Mouse (Mus musculus): ENCODE results near the gene Pxylp1. TPM values are rescaled to one million over a fixed set of nuclear protein-coding genes. Genes with fewer than 3 reads are reported as not detected.

Gene Pxylp1
- total and polyA plus RNA-seq, 2 experiments from 2014 or later = 22.6 to 35.1 TPM

GRCm38 (mm10) chr9:96800131-96800825 lies 92.2 kb downstream of the Pxylp1 start:
- Histone ChIP-seq H3K27ac (ENCODE audit: low read depth, low read length) (no peak overlapping the region), H3K4me3 (ENCODE audit: low read depth, low read length) (no peak overlapping the region), H3K27me3 (ENCODE audit: insufficient read depth, low read length) (no peaks in the 10 kb centered on the region), H3K9ac (no peak overlapping the region), H3K9me3 (ENCODE audit: low read length) (no peaks in the 10 kb centered on the region), H3K4me1 (ENCODE audit: insufficient read depth) (0 out of 2 replicates have a peak, but pooled peaks cover 3% of the 10 kb centered on the region), H3K4me2 (ENCODE audit: low read depth) (no peak overlapping the region), H3K36me3 (ENCODE audit: insufficient read depth) (no peaks in the 10 kb centered on the region)
- WGBS = 27% methylated on average over 5 of the region's 5 CpGs
- peak; percentile 67 for TF ChIP-seq CTCF (IDR thresholded peaks at IDR 0.05; ENCODE audit: low read depth)
- DNase-seq (peak; percentile 66), ATAC-seq (peak; percentile 32; the same call in 1 of the 2 replicates)

DNA sequence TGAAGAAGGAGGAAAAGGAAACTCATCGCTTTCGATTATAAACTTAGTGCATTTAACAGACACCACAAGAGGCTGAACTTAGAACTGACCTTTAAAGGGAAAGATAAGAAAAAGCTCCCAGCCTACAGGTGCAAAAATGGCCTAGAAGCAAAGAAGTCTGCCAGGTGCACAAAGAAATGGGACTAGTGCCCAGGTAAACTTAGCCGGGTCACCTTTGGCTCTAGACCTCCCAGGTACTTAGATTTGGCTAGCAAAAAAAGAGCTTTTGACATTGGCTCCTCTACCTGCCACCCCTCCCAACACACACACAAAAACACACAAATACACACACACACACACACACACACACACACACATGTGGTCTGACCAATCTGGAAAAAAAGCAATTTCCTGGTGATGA lies 95.2 kb downstream of the Pxylp1 start:
- Histone ChIP-seq H3K27me3 (ENCODE audit: insufficient read depth, low read length) (no peaks in the 10 kb centered on the region), H3K9ac (no peak overlapping the region), H3K27ac (ENCODE audit: low read depth, low read length) (no peak overlapping the region), H3K4me3 (ENCODE audit: low read depth, low read length) (no peak overlapping the region), H3K9me3 (ENCODE audit: low read length) (no peaks in the 10 kb centered on the region), H3K36me3 (ENCODE audit: insufficient read depth) (no peaks in the 10 kb centered on the region), H3K4me2 (ENCODE audit: low read depth) (no peak overlapping the region), H3K4me1 (ENCODE audit: insufficient read depth) (0 out of 2 replicates have a peak, but pooled peaks cover 5% of the 10 kb centered on the region)
- no peak for DNase-seq
- no peak for ATAC-seq
- TF ChIP-seq CTCF (IDR thresholded peaks at IDR 0.05; ENCODE audit: low read depth) = no peak
- WGBS = 93% methylated on average over 3 of the region's 3 CpGs

DNA sequence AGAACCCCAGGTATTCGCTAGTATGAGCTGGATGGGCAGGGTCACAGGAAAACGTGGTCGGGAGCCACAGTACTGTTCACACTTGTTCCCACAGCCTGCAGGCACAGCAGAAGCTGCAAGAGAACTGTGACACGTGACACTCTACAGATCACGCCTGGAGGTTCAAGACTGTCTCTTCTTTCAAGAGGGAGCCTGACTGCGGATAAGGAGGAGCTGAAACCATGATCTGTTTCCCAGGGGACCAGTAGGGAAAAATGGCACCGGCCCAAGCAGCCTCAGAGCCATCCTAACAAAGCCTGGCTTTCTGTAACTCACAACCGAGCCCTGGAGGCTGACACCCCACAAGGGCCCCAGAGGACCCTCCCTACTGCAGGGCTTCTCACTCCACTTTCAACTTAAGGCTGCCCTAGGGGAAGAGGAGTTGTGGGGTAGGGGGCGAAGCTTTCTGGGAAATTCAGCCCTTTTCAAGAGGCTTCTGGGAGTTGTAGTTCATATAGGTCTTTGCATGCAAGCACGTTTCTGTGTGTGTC lies 97.0 kb downstream of the Pxylp1 start:
- Histone ChIP-seq H3K27ac (ENCODE audit: low read depth, low read length) (peak overlapping the region; percentile 81), H3K9ac (peak overlapping the region; percentile 45), H3K4me3 (ENCODE audit: low read depth, low read length) (peak overlapping the region; percentile 39), H3K4me2 (ENCODE audit: low read depth) (peak overlapping the region; percentile 58), H3K9me3 (ENCODE audit: low read length) (no peaks in the 10 kb centered on the region), H3K36me3 (ENCODE audit: insufficient read depth) (no peaks in the 10 kb centered on the region), H3K27me3 (ENCODE audit: insufficient read depth, low read length) (no peaks in the 10 kb centered on the region), H3K4me1 (ENCODE audit: insufficient read depth) (0 out of 2 replicates have a peak, but pooled peaks cover 5% of the 10 kb centered on the region)
- peak; percentile 78 for DNase-seq
- peak; percentile 92 for ATAC-seq
- TF ChIP-seq CTCF (IDR thresholded peaks at IDR 0.05; ENCODE audit: low read depth) = peak; percentile 15; the same call in 1 of the 2 replicates
- 8% methylated on average over 10 of the region's 10 CpGs for WGBS

DNA sequence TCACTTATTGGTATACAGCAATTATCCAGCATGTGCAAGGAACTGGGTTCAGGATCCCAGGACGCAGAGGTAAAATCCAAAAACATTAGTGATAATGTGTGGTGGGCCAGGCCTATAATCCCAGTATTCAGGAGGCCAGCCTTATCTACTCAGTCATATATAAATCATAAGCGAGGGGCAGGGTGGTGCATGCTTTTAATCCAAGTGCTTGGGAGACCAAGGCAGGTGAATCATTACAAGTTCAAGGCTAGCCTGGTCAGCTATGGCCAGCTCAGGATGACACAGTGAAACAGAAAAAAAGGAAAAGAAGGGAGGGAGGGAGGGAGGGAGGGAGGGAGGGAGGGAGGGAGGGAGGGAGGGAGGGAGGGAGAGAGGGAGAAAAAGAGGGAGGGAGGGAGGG lies 97.9 kb downstream of the Pxylp1 start:
- WGBS = 98% methylated on average over 2 of the region's 2 CpGs
- ATAC-seq (no peak), DNase-seq (no peak)
- Histone ChIP-seq H3K9ac (no peak overlapping the region), H3K9me3 (ENCODE audit: low read length) (no peaks in the 10 kb centered on the region), H3K27ac (ENCODE audit: low read depth, low read length) (no peak overlapping the region), H3K4me2 (ENCODE audit: low read depth) (no peak overlapping the region), H3K27me3 (ENCODE audit: insufficient read depth, low read length) (no peaks in the 10 kb centered on the region), H3K4me1 (ENCODE audit: insufficient read depth) (0 out of 2 replicates have a peak, but pooled peaks cover 5% of the 10 kb centered on the region), H3K36me3 (ENCODE audit: insufficient read depth) (no peaks in the 10 kb centered on the region), H3K4me3 (ENCODE audit: low read depth, low read length) (no peak overlapping the region)
- TF ChIP-seq CTCF (IDR thresholded peaks at IDR 0.05; ENCODE audit: low read depth) = no peak

DNA sequence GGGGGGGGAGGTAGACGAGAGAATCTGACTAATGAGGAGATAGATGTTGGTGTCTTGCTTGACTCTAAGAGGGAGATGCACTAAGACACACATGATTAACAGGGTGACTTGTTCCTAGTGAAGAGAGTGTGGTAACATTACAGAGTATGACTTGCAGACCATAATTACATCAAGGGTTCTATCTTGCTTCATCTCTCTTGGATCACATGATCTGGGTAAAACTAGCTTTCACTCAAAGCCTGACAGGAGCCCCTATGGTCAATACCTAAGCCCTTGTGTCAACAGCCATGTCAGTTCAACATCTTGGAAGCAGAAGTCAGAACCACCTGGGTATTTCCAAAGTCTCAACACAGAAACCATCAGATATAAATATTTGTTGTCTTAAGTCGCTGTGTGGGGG lies 99.9 kb downstream of the Pxylp1 start:
- DNase-seq (no peak), ATAC-seq (no peak)
- no peak for TF ChIP-seq CTCF (IDR thresholded peaks at IDR 0.05; ENCODE audit: low read depth)
- H3K27me3 ChIP-seq (ENCODE audit: insufficient read depth, low read length) = no peaks in the 10 kb centered on the region
- 0 out of 2 replicates have a peak, but pooled peaks cover 5% of the 10 kb centered on the region for H3K4me1 ChIP-seq (ENCODE audit: insufficient read depth)
- H3K4me2 ChIP-seq (ENCODE audit: low read depth) = no peak overlapping the region
- 95% methylated on average over 2 of the region's 2 CpGs for WGBS
- H3K9ac ChIP-seq = no peak overlapping the region
- H3K9me3 ChIP-seq (ENCODE audit: low read length) = no peaks in the 10 kb centered on the region
- no peaks in the 10 kb centered on the region for H3K36me3 ChIP-seq (ENCODE audit: insufficient read depth)
- no peak overlapping the region for H3K27ac ChIP-seq (ENCODE audit: low read depth, low read length)
- H3K4me3 ChIP-seq (ENCODE audit: low read depth, low read length) = no peak overlapping the region

DNA sequence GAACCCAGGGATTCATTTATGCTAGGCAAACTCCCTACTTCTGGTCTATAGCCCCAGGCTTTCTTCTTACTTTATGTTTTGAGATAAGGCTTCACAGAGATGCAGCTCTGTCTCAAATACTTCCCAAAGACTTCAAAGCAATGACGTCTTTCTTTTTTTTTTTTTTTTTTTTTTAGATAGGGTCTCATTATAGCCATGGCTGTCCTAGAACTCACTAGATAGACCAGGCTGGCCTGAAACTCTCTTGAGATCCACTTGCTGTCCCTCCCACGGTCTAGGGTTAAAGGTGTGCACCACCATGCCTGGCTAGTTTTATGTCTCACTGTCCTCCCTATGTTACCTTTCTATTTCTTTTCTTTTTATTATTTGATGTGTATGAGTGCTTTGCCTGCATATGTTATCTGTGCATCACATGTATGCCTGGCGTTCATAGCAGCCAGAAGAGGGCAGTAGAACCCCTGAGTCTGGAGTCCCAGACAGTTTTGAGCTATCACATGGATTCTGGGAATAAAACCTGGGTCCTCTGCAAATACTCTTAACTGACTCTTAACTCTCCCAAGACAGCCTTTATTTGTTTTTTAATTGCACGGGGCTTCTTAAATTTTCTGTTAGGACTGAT lies 102.0 kb downstream of the Pxylp1 start:
- H3K9me3 ChIP-seq (ENCODE audit: low read length) = no peaks in the 10 kb centered on the region
- H3K4me3 ChIP-seq (ENCODE audit: low read depth, low read length) = no peak overlapping the region
- no peak overlapping the region for H3K9ac ChIP-seq
- H3K4me1 ChIP-seq (ENCODE audit: insufficient read depth) = 0 out of 2 replicates have a peak, but pooled peaks cover 4% of the 10 kb centered on the region
- WGBS = 45% methylated on average over 4 of the region's 4 CpGs
- H3K27me3 ChIP-seq (ENCODE audit: insufficient read depth, low read length) = no peaks in the 10 kb centered on the region
- H3K27ac ChIP-seq (ENCODE audit: low read depth, low read length) = no peak overlapping the region
- no peak for DNase-seq
- H3K4me2 ChIP-seq (ENCODE audit: low read depth) = no peak overlapping the region
- no peak for ATAC-seq
- H3K36me3 ChIP-seq (ENCODE audit: insufficient read depth) = no peaks in the 10 kb centered on the region
- peak; percentile 26; the same call in 1 of the 2 replicates for TF ChIP-seq CTCF (IDR thresholded peaks at IDR 0.05; ENCODE audit: low read depth)

- 58% methylated on average over 3 of the region's 3 CpGs for WGBS
- no peak for TF ChIP-seq CTCF (IDR thresholded peaks at IDR 0.05; ENCODE audit: low read depth)
- no peaks in the 10 kb centered on the region for H3K27me3 ChIP-seq (ENCODE audit: insufficient read depth, low read length)
- H3K4me2 ChIP-seq (ENCODE audit: low read depth) = no peak overlapping the region
- no peaks in the 10 kb centered on the region for H3K4me1 ChIP-seq (ENCODE audit: insufficient read depth)
- DNase-seq = no peak
- no peak overlapping the region for H3K9ac ChIP-seq
- no peak for ATAC-seq
- H3K4me3 ChIP-seq (ENCODE audit: low read depth, low read length) = no peak overlapping the region
- no peak overlapping the region for H3K27ac ChIP-seq (ENCODE audit: low read depth, low read length)
- H3K9me3 ChIP-seq (ENCODE audit: low read length) = no peaks in the 10 kb centered on the region
- H3K36me3 ChIP-seq (ENCODE audit: insufficient read depth) = no peaks in the 10 kb centered on the region
These were observed 102.6 kb downstream of the Pxylp1 start for GRCm38 (mm10) chr9:96789906-96790305.

Data from forebrain, postnatal 0 days (tissue).